Mouse (Mus musculus) intestine, embryonic 14.5 days (tissue): Measurements from ENCODE around the gene Acot7. TPM values are rescaled to one million over a fixed set of nuclear protein-coding genes. Genes with fewer than 3 reads are reported as not detected.

Experiments used
- ATAC-seq: fragments of 200-750 bp; cut with Nextera tagmentation; replicated peaks from 2 replicates; pipeline ENCODE4 v1.8.0; 2017; ENCODE audit warnings: low read depth, moderate number of reproducible peaks, moderate TSS enrichment, moderate library complexity; ENCODE audit not compliant: low FRiP score, low TSS enrichment
- DNase-seq: peaks from one replicate; pipeline ENCODE4 v3.0.0-alpha.2; 2018; ENCODE audit warnings: low spot score
- H3K27ac ChIP-seq: fragments of 300-500 bp; sonication (generic); 2 replicates; pipeline ENCODE4 v1.5.1; 2014; ENCODE audit warnings: low read depth, mild to moderate bottlenecking, control low read depth
- H3K27me3 ChIP-seq: fragments of 300-500 bp; sonication (generic); replicated peaks from 2 replicates; pipeline ENCODE4 v1.6.1; 2014; ENCODE audit warnings: low read length, control low read depth; ENCODE audit not compliant: control insufficient read depth, insufficient read depth
- H3K36me3 ChIP-seq: fragments of 300-500 bp; sonication (generic); 2 replicates; pipeline ENCODE4 v1.6.1; 2014; ENCODE audit warnings: low read length, control low read depth; ENCODE audit not compliant: control insufficient read depth, insufficient read depth
- H3K4me1 ChIP-seq: fragments of 300-500 bp; sonication (generic); replicated peaks from 2 replicates; pipeline ENCODE4 v1.6.1; 2014; ENCODE audit warnings: low read length, control low read depth, mixed read lengths; ENCODE audit not compliant: control insufficient read depth, insufficient read depth
- H3K4me2 ChIP-seq: fragments of 300-500 bp; sonication (generic); 2 replicates; pipeline ENCODE4 v1.6.1; 2014; ENCODE audit warnings: low read length
- H3K4me3 ChIP-seq: fragments of 300-500 bp; sonication (generic); 2 replicates; pipeline ENCODE4 v1.5.1; 2014; ENCODE audit warnings: low read depth, low read length, control low read depth, mixed read lengths
- H3K9ac ChIP-seq: fragments of 300-500 bp; sonication (generic); 2 replicates; pipeline ENCODE4 v1.6.1; 2014; ENCODE audit warnings: mild to moderate bottlenecking, low read length
- H3K9me3 ChIP-seq: fragments of 300-500 bp; sonication (generic); 2 replicates; pipeline ENCODE4 v1.6.1; 2016; ENCODE audit warnings: low read length, control low read depth; ENCODE audit not compliant: control insufficient read depth
- WGBS: fragments of 180-500 bp; shearing (Covaris S2); extraction: QIAGEN DNeasy Blood & Tissue Kit; methylation state at CpG from one replicate; pipeline ENCODE4 v1.1.7; 2014; 5-methylcytosine and 5-hydroxymethylcytosine counted together
- polyA plus RNA-seq: library from polyadenylated mRNA; unstranded; fragments of >200 nt; fragmentation: Nextera tagmentation; extraction: Ambion mirVana; gene quantifications from 2 replicates; pipeline ENCODE4 v1.2.1, GENCODE M21; 2014

Gene Acot7
- polyA plus RNA-seq, 1 experiment from 2014 or later = 61.5 TPM

DNA sequence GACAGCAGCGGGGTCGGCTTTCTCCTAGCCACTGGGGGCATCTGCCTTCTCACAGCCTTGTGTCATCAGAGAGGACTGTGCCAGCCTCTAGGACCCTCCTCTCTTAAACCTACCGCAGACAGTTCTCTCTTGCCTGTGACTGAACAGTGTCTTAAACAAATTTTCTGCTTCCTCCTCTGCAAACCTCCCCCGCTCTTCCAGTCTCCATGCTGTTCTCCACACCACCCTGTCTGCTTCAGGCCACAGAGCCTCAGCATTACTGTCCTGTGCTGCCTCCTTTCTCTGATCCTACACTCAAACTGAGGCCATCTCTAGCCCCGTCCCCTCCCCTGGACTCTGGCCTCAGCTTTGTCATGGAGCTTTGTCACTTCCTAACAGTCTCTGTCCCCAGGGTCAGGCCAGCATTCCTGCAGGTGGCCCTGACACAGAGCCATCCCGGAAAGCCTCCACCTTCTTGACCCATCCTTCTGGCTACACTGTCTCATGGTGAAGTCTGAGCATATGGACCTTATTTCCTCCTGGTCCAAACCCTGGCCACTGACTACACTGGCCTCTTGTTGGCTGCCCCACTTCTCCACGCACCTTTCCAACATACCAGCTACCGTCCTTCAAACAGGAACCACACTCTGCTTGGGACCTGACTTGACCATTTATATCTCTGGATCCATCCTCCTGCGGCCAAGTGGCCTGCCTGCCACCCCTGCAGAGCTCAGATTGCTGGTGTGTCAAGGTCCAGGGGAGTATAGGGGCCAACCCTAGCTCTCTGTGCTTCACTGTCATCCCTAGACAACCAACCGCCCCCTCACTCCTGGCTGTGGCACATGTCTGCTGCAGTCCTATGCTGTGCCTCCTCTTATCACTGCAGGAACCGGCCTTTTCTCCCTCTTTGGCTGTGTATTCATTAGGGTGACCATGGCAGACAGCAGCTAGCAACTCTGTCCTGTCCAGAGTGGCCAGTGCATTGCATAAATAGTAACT is 66.9 kb downstream of the Acot7 start:
- H3K9ac ChIP-seq = no peak overlapping the region
- H3K27ac ChIP-seq = no peak overlapping the region
- H3K9me3 ChIP-seq = no peaks in the 10 kb centered on the region
- no peak overlapping the region for H3K4me2 ChIP-seq
- no peaks in the 10 kb centered on the region for H3K27me3 ChIP-seq
- ATAC-seq (no peak), DNase-seq (no peak)
- H3K4me1 ChIP-seq = no peaks in the 10 kb centered on the region
- no peaks in the 10 kb centered on the region; the same call in 1 of the 2 replicates for H3K36me3 ChIP-seq
- WGBS = 81% methylated on average over 11 of the region's 11 CpGs
- H3K4me3 ChIP-seq = no peak overlapping the region

- Histone ChIP-seq H3K9me3 (no peaks in the 10 kb centered on the region), H3K9ac (no peak overlapping the region), H3K4me3 (no peak overlapping the region), H3K27me3 (no peaks in the 10 kb centered on the region), H3K36me3 (no peaks in the 10 kb centered on the region), H3K4me1 (no peaks in the 10 kb centered on the region), H3K4me2 (no peak overlapping the region), H3K27ac (no peak overlapping the region)
- no peak for DNase-seq
- WGBS = 88% methylated on average over 6 of the region's 6 CpGs
- ATAC-seq = no peak
Measured at GRCm38 (mm10) chr4:152246011-152246410, 68.1 kb downstream of the Acot7 start.

GRCm38 (mm10) chr4:152247195-152247594 is 69.3 kb downstream of the Acot7 start:
- H3K27ac ChIP-seq = no peak overlapping the region
- no peak overlapping the region for H3K4me2 ChIP-seq
- ATAC-seq (no peak), DNase-seq (no peak)
- H3K9me3 ChIP-seq = no peaks in the 10 kb centered on the region
- H3K27me3 ChIP-seq = no peaks in the 10 kb centered on the region
- H3K36me3 ChIP-seq = no peaks in the 10 kb centered on the region
- H3K9ac ChIP-seq = no peak overlapping the region
- no peaks in the 10 kb centered on the region for H3K4me1 ChIP-seq
- H3K4me3 ChIP-seq = no peak overlapping the region
- WGBS = 78% methylated on average over 3 of the region's 3 CpGs

- Histone ChIP-seq H3K36me3 (peaks cover 10% of the 10 kb centered on the region; the same call in 1 of the 2 replicates), H3K27me3 (no peaks in the 10 kb centered on the region), H3K9me3 (no peaks in the 10 kb centered on the region), H3K4me3 (no peak overlapping the region), H3K4me2 (no peak overlapping the region), H3K9ac (no peak overlapping the region), H3K4me1 (no peaks in the 10 kb centered on the region), H3K27ac (no peak overlapping the region)
- WGBS = 79% methylated on average over 6 of the region's 6 CpGs
- DNase-seq (no peak), ATAC-seq (no peak)
Measured at GRCm38 (mm10) chr4:152250615-152251014, 72.7 kb downstream of the Acot7 start.

DNA sequence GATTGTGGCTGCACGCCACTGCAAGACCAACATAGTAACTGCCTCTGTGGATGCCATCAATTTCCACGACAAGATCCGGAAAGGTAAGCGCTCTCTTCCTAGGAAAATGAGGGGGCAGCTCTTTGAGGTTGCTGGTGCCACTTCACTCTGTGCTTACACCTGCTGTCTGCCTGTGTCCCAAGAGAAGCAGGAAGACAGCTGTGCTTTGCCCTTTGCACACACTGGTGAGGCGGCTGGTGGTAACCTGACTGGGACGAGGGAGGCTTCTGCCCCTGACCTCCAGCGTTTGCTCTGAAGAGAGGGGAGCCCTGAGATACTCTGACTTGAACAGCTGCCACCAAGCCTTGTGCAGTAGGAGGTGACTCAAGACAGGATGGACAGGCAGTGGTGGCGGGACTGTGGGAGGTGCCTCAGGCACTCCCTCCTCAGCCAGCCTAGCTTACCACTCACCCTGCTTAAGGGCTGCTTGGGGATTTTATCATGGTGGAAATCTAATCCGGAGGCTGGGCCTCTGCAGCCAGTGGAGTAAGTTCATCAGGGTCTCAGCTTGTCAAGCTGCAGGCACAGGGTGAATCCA is 75.3 kb downstream of the Acot7 start:
- WGBS = 62% methylated on average over 9 of the region's 9 CpGs
- Histone ChIP-seq H3K9ac (no peak overlapping the region), H3K9me3 (no peaks in the 10 kb centered on the region), H3K27me3 (no peaks in the 10 kb centered on the region), H3K4me2 (no peak overlapping the region), H3K4me1 (no peaks in the 10 kb centered on the region), H3K27ac (no peak overlapping the region), H3K4me3 (no peak overlapping the region), H3K36me3 (peaks cover 10% of the 10 kb centered on the region; the same call in 1 of the 2 replicates)
- no peak for ATAC-seq
- no peak for DNase-seq

DNA sequence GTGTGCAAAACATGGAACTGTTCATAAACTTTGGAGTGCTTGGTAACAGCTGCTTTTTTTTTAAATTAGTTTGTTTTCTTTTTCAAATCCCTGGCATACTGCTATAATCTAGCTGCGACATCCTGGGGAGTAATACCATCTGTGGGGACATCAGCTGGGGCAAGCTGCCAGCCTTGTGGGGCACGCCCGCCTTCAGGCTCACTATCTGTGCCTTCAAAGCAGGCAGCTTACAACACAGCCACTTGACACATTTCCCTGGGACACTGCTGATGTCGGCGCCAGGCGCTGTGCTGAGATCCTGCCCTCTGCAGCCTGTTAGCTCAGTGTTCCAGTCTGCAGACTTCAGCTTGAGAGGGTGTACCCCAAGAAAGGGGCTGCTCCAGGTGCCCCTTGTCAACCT is 79.1 kb downstream of the Acot7 start:
- whole genome bisulfite sequencing = 46% methylated on average over 6 of the region's 6 CpGs
- H3K27ac ChIP-seq = no peak overlapping the region
- H3K4me1 ChIP-seq = no peaks in the 10 kb centered on the region
- H3K4me2 ChIP-seq = no peak overlapping the region
- H3K4me3 ChIP-seq = no peak overlapping the region
- no peaks in the 10 kb centered on the region for H3K27me3 ChIP-seq
- no peaks in the 10 kb centered on the region for H3K9me3 ChIP-seq
- no peak overlapping the region for H3K9ac ChIP-seq
- ATAC-seq = no peak
- H3K36me3 ChIP-seq = peaks cover 17% of the 10 kb centered on the region
- no peak for DNase-seq

GRCm38 (mm10) chr4:152260451-152260850 is 82.5 kb downstream of the Acot7 start:
- Histone ChIP-seq H3K27me3 (no peaks in the 10 kb centered on the region), H3K36me3 (peaks cover 7% of the 10 kb centered on the region; the same call in 1 of the 2 replicates), H3K4me2 (no peak overlapping the region), H3K4me3 (no peak overlapping the region), H3K27ac (no peak overlapping the region), H3K9me3 (no peaks in the 10 kb centered on the region), H3K4me1 (no peaks in the 10 kb centered on the region), H3K9ac (no peak overlapping the region)
- DNase-seq (no peak), ATAC-seq (no peak)
- 93% methylated on average over 8 of the region's 8 CpGs for WGBS

DNA sequence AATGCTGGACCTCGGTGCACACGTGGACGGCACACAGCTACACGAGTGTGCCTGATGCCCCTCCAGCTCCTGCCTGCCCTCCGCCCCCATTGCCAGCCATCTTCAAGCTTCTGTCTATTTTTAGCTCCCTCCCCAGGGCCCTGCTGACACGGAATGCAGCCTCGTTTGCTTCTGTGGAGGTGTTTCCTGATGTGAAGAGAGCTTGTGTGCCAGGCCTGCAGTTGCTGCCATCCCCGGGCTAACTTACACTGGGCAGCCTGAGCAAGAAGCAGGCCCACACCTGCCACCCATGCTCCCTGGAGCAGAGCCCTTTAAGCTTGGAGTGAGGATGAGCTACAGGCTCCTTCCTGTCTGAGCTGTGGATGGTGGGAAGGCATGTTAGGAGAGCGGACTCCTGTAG is 84.3 kb downstream of the Acot7 start:
- no peak overlapping the region for H3K27ac ChIP-seq
- DNase-seq (no peak), ATAC-seq (no peak)
- H3K4me3 ChIP-seq = no peak overlapping the region
- 63% methylated on average over 9 of the region's 9 CpGs for WGBS
- no peak overlapping the region for H3K4me2 ChIP-seq
- no peak overlapping the region for H3K9ac ChIP-seq
- H3K9me3 ChIP-seq = no peaks in the 10 kb centered on the region
- no peaks in the 10 kb centered on the region for H3K4me1 ChIP-seq
- H3K36me3 ChIP-seq = peaks cover 7% of the 10 kb centered on the region; the same call in 1 of the 2 replicates
- H3K27me3 ChIP-seq = no peaks in the 10 kb centered on the region
